Mouse (Mus musculus) midbrain, embryonic 10.5 days (tissue): ENCODE data around the gene Papss2. TPM values are rescaled to one million over a fixed set of nuclear protein-coding genes. Genes with fewer than 3 reads are reported as not detected.

Experiments used
- DNase-seq: peaks from one replicate; pipeline ENCODE4 v3.0.0-alpha.2; 2017; ENCODE audit warnings: low spot score
- H3K27ac ChIP-seq: fragments of 300-500 bp; sonication (generic); replicated peaks from 2 replicates; pipeline ENCODE4 v1.5.1; 2016; ENCODE audit warnings: mild to moderate bottlenecking
- H3K27me3 ChIP-seq: fragments of 300-500 bp; sonication (generic); 2 replicates; pipeline ENCODE4 v1.6.1; 2016; ENCODE audit warnings: low read depth, mild to moderate bottlenecking; ENCODE audit not compliant: poor library complexity, severe bottlenecking
- H3K36me3 ChIP-seq: fragments of 300-500 bp; sonication (generic); 2 replicates; pipeline ENCODE4 v1.6.1; 2016; ENCODE audit warnings: mild to moderate bottlenecking, moderate library complexity
- H3K4me1 ChIP-seq: fragments of 300-500 bp; sonication (generic); 2 replicates; pipeline ENCODE4 v1.6.1; 2016
- H3K4me3 ChIP-seq: fragments of 300-500 bp; sonication (generic); 2 replicates; pipeline ENCODE4 v1.5.1; 2016; ENCODE audit warnings: mild to moderate bottlenecking, moderate library complexity
- H3K9me3 ChIP-seq: fragments of 300-500 bp; sonication (generic); replicated peaks from 2 replicates; pipeline ENCODE4 v1.6.1; 2016; ENCODE audit warnings: mild to moderate bottlenecking
- WGBS: fragments of 180-500 bp; shearing (Covaris S2); methylation state at CpG from one replicate; pipeline ENCODE4 v1.1.7; 2016; 5-methylcytosine and 5-hydroxymethylcytosine counted together
- polyA plus RNA-seq: library from polyadenylated mRNA; unstranded; fragments of >200 nt; fragmentation: Nextera tagmentation; extraction: Ambion mirVana; gene quantifications from 2 replicates; pipeline ENCODE4 v1.2.1, GENCODE M21; 2016

The Papss2 gene
- polyA plus RNA-seq, 1 experiment from 2014 or later: 0.68 TPM

DNA sequence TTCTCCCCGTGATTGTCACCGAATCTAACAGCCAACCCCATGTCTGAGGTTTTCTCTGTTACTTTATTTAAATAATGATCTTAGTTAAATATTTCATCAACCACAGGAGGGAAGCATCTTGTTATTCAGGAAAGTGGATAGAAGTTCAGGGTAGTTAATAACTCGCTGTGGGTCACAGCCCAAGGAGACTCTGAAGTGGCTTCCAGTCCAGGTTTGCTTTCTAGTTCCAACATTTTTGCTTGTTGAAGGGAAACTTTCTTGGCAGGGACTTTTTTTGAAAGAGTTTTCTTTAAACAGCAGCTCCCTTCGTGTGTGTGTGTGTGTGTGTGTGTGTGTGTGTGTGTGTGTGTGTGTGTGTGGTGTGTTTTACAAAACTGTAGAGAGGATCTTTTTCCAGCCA, 32.0 kb downstream of the Papss2 start:
- Histone ChIP-seq H3K9me3 (no peaks in the 10 kb centered on the region), H3K36me3 (no peaks in the 10 kb centered on the region), H3K27me3 (no peaks in the 10 kb centered on the region), H3K4me3 (no peak overlapping the region), H3K4me1 (0 out of 2 replicates have a peak, but pooled peaks cover 4% of the 10 kb centered on the region), H3K27ac (no peak overlapping the region)
- DNase-seq: no peak
- 87% methylated on average over 4 of the region's 4 CpGs for WGBS

- H3K36me3 ChIP-seq: no peaks in the 10 kb centered on the region
- H3K27me3 ChIP-seq: no peaks in the 10 kb centered on the region
- H3K4me3 ChIP-seq: no peak overlapping the region
- no peaks in the 10 kb centered on the region for H3K9me3 ChIP-seq
- 80% methylated on average over 7 of the region's 7 CpGs for WGBS
- no peak for DNase-seq
- H3K4me1 ChIP-seq: 0 out of 2 replicates have a peak, but pooled peaks cover 4% of the 10 kb centered on the region
- H3K27ac ChIP-seq: no peak overlapping the region
Observed at GRCm38 (mm10) chr19:32628572-32629132, 33.1 kb downstream of the Papss2 start.

DNA sequence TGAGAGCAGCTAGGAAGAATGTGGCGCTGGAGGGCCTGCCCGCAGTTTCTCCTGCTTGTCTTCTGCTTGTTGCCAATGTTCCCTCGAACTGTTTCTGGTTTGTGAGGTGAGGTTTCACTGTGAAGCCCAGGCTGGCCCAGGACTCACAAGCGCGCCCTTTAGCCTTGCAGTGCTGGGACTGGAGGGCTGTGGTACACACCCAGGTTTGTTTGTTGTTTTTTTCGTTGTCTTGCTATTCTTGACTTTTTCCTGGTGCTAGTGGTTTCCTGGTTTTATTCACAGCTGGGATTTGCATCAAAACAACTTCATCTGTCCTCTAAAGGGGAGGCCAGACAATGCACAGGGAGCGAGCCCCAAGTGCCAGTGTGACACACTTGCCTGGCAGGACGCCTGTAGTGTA, 39.3 kb downstream of the Papss2 start:
- 64% methylated on average over 8 of the region's 8 CpGs for WGBS
- H3K27ac ChIP-seq: no peak overlapping the region
- H3K27me3 ChIP-seq: no peaks in the 10 kb centered on the region
- DNase-seq: no peak
- no peaks in the 10 kb centered on the region for H3K36me3 ChIP-seq
- no peak overlapping the region for H3K4me3 ChIP-seq
- H3K9me3 ChIP-seq: no peaks in the 10 kb centered on the region
- peaks cover 24% of the 10 kb centered on the region for H3K4me1 ChIP-seq

GRCm38 (mm10) chr19:32637357-32638275, 42.0 kb downstream of the Papss2 start:
- Histone ChIP-seq H3K9me3 (no peaks in the 10 kb centered on the region), H3K27ac (no peak overlapping the region), H3K4me3 (no peak overlapping the region), H3K27me3 (no peaks in the 10 kb centered on the region), H3K4me1 (peaks cover 32% of the 10 kb centered on the region), H3K36me3 (no peaks in the 10 kb centered on the region)
- DNase-seq: no peak
- 72% methylated on average over 16 of the region's 16 CpGs for WGBS

GRCm38 (mm10) chr19:32638276-32638903, 42.8 kb downstream of the Papss2 start:
- Histone ChIP-seq H3K4me1 (peaks cover 32% of the 10 kb centered on the region), H3K36me3 (no peaks in the 10 kb centered on the region), H3K27ac (no peak overlapping the region), H3K9me3 (peaks cover 1% of the 10 kb centered on the region; the same call in 1 of the 2 replicates), H3K27me3 (no peaks in the 10 kb centered on the region), H3K4me3 (no peak overlapping the region)
- DNase-seq: no peak
- 47% methylated on average over 13 of the region's 13 CpGs for WGBS

- Histone ChIP-seq H3K4me3 (no peak overlapping the region), H3K27me3 (no peaks in the 10 kb centered on the region), H3K36me3 (no peaks in the 10 kb centered on the region), H3K27ac (no peak overlapping the region), H3K9me3 (peaks cover 5% of the 10 kb centered on the region; the same call in 1 of the 2 replicates), H3K4me1 (peaks cover 27% of the 10 kb centered on the region)
- WGBS: 88% methylated on average over 7 of the region's 7 CpGs
- DNase-seq: no peak
Observed at GRCm38 (mm10) chr19:32641535-32641934, 45.9 kb downstream of the Papss2 start.

DNA sequence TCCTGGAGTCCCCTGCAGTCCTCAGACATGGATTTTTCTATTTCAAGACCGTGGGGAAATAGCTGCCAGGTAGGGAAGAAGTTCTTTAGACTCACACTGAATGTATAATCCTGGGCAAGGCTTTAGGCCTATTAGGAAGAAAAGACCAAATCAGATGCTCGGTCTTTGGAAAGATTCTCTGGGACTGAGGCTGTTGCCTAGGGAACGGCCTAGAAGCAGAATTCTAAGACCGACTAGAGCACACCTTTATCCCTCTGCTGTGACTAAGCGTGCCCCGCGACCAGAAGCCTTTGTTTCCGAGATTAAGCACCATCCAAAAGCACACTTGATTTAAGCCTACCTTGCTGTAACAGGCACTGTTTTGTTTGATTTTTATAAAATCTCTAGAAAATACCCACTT, 46.4 kb downstream of the Papss2 start:
- Histone ChIP-seq H3K36me3 (no peaks in the 10 kb centered on the region), H3K4me1 (peaks cover 27% of the 10 kb centered on the region), H3K9me3 (peaks cover 5% of the 10 kb centered on the region; the same call in 1 of the 2 replicates), H3K27me3 (no peaks in the 10 kb centered on the region), H3K27ac (no peak overlapping the region), H3K4me3 (no peak overlapping the region)
- 46% methylated on average over 8 of the region's 8 CpGs for WGBS
- no peak for DNase-seq

DNA sequence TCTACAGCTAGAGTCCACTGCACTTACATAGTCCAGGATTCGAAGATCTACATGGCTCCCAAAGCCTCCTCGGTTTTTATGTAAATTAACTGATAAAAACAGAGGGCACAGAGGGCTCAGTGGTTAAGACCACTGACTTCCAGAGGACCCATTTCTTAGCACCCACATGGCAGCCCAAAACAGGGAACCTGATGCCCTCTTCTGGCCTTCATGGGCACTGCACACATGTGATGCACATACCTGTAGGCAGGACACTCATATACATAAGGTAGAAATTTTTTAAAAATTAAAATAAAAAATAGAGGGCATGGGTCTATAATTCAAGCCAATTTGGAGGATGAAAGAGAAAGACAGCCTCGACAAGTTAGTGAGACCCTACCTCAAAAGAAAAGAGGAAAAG, 48.1 kb downstream of the Papss2 start:
- no peak overlapping the region for H3K4me3 ChIP-seq
- H3K4me1 ChIP-seq: peaks cover 20% of the 10 kb centered on the region
- no peak overlapping the region for H3K27ac ChIP-seq
- no peaks in the 10 kb centered on the region for H3K36me3 ChIP-seq
- peaks cover 5% of the 10 kb centered on the region; the same call in 1 of the 2 replicates for H3K9me3 ChIP-seq
- H3K27me3 ChIP-seq: no peaks in the 10 kb centered on the region
- 91% methylated on average over 3 of the region's 3 CpGs for WGBS
- DNase-seq: no peak

DNA sequence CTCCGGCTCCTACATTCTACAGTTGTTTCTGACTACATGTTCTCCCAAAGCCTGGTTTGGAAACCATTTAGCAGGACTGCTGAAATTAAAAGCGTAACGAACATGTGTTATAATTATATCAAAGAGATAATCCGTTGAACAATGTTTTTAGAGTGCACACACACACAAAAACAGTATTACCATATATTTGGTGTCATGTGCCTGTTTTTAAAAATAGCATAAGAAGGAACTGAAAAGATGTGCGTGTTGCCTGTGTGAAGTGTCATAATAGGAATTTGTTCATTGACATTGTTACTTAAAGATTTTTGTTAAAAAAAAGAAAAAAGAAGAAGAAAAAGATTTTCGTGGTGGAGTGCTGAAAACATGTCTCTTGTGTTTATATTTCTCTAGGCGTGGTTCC, 50.3 kb downstream of the Papss2 start:
- 91% methylated on average over 7 of the region's 7 CpGs for WGBS
- H3K27me3 ChIP-seq: 0 out of 2 replicates have a peak, but pooled peaks cover 15% of the 10 kb centered on the region
- H3K27ac ChIP-seq: no peak overlapping the region
- DNase-seq: no peak
- no peaks in the 10 kb centered on the region for H3K36me3 ChIP-seq
- H3K4me1 ChIP-seq: peaks cover 20% of the 10 kb centered on the region
- no peak overlapping the region for H3K4me3 ChIP-seq
- H3K9me3 ChIP-seq: peaks cover 5% of the 10 kb centered on the region; the same call in 1 of the 2 replicates

GRCm38 (mm10) chr19:32646382-32646781, 50.8 kb downstream of the Papss2 start:
- Histone ChIP-seq H3K27me3 (0 out of 2 replicates have a peak, but pooled peaks cover 15% of the 10 kb centered on the region), H3K36me3 (no peaks in the 10 kb centered on the region), H3K4me3 (no peak overlapping the region), H3K9me3 (peaks cover 5% of the 10 kb centered on the region; the same call in 1 of the 2 replicates), H3K4me1 (peaks cover 20% of the 10 kb centered on the region), H3K27ac (no peak overlapping the region)
- 93% methylated on average over 3 of the region's 3 CpGs for WGBS
- DNase-seq: no peak

- Histone ChIP-seq H3K4me3 (peak overlapping the region; percentile 20), H3K4me1 (peaks cover 11% of the 10 kb centered on the region), H3K36me3 (no peaks in the 10 kb centered on the region), H3K27ac (peak overlapping the region; percentile 50; the same call in 1 of the 2 replicates), H3K27me3 (0 out of 2 replicates have a peak, but pooled peaks cover 15% of the 10 kb centered on the region), H3K9me3 (peaks cover 5% of the 10 kb centered on the region; the same call in 1 of the 2 replicates)
- DNase-seq: peak; percentile 46
- 14% methylated on average over 10 of the region's 10 CpGs for WGBS
Observed at GRCm38 (mm10) chr19:32648019-32648571, 52.5 kb downstream of the Papss2 start.

- 90% methylated on average over 5 of the region's 5 CpGs for WGBS
- H3K4me1 ChIP-seq: peaks cover 11% of the 10 kb centered on the region
- 0 out of 2 replicates have a peak, but pooled peaks cover 15% of the 10 kb centered on the region for H3K27me3 ChIP-seq
- no peak overlapping the region for H3K4me3 ChIP-seq
- H3K9me3 ChIP-seq: no peaks in the 10 kb centered on the region
- H3K27ac ChIP-seq: no peak overlapping the region
- H3K36me3 ChIP-seq: no peaks in the 10 kb centered on the region
- DNase-seq: no peak
Observed at GRCm38 (mm10) chr19:32651046-32651445, 55.5 kb downstream of the Papss2 start.
